Mouse (Mus musculus) yolk sac, embryonic 10.5 days (tissue): ENCODE measurements at regions not wholly inside any gene's neighbourhood (a gene's known extent, or its start where the extent isn't known, plus 50 kb on each side); places are given as distances from the start of the nearest gene placed in this dataset.

ENCODE experiments used
- DNase-seq: peaks from one replicate; pipeline ENCODE4 v3.0.0-alpha.2; 2017; ENCODE audit warnings: low spot score

DNA sequence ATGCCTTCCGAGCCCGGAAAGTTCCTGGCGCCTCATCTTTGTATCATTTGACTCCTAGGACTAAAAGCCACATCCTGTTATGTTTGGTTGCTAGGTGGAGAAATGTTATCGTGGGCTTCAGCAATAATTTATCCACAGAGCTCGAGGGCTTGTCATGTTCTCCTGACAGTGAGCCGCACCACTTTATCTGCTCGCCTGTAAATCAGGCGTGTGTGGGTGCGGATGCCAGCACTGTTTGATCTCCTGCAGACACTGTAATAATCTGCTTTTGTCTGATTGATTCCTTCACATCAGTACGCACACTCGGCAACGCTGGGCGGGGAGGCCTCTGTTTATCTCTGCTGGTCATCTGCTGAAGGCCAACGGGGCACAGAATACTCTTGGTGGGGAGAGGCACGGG is 178.5 kb upstream of the Zfp64 start:
- DNase-seq = peak; percentile 28

DNA sequence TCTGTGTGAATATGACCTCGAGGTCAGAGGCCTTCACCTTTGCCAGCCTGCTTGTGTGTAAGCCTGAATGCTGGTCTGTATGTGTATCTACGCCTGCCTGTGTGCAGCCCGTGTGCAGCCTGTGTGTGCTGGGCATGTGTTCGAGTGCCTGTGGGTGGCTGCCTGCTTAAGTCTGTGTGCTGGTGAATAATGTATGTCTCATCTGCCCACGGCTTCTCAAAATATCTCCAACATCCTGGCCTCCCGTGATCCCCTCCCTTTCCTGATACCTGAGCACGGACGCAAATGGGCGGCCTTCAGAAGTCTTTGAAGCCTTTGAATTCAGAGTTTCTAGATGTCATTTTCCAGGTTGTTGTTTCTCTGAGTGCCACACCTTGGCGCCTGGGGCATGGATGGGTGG is 170.1 kb upstream of the Zfp64 start:
- DNase-seq = no peak

DNA sequence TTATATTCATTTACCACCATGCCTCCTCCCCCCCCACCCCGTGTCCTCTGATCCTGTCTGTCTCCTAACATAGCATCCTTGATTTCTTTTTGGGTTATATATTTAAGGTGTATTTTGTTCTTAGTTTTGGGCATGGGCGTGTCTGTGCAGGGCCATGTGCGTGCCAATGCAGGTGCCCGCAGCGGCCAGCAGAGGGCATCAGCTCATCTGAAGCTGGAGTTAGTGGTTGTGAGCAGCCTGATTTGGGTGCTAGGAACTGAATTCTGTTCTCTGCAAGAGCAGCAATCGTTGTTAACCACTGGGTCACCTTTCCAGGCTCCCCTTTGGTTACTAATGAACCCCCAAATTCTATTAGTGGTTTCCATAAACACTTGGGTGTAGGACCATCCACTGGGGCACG is 167.5 kb upstream of the Zfp64 start:
- no peak for DNase-seq

DNA sequence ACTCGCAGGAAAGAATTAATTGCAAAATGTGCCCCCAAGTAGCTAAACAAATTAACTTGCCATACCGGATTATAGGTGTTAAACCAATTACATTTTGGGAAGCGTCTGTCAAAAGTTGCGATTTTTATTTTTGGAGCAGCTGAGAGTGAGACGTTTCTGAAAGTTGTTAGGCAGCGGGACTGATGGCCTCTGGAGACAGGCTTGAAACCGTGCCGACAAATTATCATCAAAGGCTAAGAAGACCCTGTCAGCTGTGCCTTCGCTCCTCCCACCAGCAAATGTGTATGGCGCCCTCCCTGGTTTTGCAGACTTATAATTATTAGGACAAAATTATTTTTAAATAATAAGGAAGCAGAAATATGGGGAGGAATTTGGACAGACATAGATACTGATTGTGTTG is 161.5 kb upstream of the Zfp64 start:
- no peak for DNase-seq

DNA sequence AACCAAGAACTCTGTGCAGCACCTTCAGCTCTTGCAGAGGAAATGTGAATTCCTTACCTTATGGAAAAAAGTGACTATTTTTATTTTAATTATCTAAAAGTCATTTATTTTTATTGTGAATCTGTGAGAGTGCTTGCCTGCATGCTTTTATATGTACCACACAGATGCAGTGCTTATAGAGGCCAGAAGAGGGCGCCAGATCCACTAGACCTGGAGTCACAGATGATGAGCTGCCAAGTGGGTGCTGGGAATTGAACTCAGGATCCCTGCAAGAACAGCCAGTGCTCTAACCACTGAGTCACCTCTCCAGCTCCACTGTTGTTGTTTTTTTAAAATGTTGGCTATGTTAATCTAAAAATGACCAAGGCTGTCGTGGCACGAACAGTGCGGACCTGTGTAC is 153.7 kb upstream of the Zfp64 start:
- DNase-seq = no peak

DNA sequence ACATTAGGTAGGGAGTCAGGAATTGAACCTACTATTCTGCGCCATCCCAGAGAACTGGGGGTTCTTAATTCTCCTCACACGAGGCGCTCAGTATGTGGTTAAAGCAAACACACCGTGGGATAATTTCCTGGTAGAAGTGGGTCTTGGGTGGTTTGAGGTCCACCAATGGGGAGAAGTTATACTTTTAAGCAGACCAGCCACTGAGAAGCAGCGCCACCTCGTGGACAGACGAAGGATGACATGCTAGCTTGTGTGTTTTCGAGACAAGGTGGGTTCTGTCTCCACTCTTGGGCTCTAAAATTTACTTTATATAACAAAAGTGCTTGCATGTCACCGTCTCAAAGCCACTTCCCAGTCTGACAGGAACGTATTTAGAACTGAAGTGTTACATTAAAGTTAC is 152.7 kb upstream of the Zfp64 start:
- peak; percentile 22 for DNase-seq

DNA sequence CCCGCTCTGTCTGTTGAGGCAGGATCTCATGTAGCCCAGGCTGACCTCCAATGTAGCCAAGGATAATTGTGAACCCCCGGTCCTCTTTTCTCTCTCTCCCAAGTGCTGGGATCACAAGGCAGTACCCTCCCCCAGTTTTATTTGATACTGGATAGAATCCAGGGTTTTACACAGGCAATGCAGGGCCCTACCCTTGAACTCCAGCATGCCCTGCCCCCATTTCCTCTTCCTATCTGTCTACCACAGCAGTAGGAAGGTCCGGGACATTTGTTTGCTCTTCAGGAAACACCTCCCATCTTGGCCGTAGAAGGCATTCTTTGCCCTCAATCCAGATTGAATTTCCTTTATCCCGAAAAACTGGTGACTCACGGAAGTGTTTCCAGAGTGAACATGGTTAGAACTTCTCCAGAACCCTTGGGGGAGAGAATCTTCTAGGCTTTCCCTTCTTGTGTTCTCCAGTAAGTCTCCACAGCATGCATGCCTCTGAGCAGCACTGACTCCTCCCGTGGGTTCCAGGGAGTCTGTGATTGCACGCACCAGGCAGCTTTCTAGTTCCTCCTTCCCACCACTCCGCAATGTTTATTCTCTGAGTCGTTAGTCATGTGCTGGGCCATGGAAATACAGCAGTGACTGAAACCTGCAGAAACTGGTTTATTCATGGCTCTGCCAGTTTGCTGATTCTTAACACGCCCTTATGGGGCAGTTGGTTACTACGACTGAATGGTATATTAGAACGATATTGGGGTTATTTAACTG is 146.3 kb upstream of the Zfp64 start:
- peak; percentile 32 for DNase-seq

DNA sequence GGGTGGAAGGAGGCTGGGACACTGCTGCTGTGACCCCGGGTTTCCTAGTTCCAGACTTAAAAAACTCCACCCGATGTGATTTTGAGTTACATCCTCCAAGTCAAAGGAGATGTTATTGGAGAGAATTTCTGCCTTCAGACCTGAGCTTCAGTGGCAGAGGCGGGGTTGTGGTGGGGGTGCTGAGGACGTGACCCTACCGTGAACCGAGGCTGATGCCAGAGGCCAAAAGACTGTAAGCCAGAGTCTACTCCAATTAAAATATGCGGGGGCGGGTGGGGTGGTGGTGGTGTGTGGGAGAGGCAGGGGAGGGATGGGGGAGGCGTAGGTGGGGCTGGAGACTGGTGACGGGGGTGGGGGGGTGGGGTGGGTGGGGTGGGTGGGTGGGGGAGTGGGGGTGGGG is 145.1 kb upstream of the Zfp64 start:
- no peak for DNase-seq

DNA sequence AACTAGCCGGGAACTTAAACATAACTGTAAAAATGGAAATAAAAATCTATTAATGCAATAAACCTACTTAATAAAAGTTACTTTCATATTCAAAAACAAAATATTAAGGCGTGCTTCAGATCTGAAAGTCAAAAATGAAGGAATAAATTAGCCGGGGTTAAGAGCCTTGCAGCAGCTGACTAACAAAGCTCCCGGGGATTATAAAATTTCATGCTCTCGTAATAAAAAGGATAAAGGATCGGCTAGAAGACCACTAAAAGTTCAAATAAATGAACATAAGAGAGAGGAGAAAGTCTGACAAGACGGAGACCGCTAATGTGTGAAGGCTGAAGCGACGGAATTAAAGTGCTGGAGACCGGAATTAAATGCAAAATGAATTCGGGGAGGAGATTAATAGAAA is 144.3 kb upstream of the Zfp64 start:
- DNase-seq = no peak

DNA sequence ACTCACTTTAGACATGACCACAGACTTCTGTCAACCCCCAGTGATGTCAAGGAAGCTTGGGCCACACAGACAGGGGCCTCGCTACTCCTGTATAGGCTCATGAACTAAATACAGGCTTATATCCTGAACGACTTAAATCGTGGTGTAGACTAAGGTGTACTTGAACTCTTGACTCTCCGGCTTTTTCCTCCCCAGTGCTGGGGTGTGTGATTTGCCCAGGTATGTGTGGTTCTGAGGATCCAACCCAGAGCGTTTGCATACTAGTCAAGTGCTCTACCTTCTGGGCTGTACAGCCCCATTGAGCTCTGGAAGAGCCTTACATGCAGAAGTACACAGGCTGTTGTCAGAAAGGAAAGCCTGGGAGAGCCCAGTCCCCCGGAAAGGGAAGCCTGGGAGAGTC is 143.2 kb upstream of the Zfp64 start:
- DNase-seq = no peak

DNA sequence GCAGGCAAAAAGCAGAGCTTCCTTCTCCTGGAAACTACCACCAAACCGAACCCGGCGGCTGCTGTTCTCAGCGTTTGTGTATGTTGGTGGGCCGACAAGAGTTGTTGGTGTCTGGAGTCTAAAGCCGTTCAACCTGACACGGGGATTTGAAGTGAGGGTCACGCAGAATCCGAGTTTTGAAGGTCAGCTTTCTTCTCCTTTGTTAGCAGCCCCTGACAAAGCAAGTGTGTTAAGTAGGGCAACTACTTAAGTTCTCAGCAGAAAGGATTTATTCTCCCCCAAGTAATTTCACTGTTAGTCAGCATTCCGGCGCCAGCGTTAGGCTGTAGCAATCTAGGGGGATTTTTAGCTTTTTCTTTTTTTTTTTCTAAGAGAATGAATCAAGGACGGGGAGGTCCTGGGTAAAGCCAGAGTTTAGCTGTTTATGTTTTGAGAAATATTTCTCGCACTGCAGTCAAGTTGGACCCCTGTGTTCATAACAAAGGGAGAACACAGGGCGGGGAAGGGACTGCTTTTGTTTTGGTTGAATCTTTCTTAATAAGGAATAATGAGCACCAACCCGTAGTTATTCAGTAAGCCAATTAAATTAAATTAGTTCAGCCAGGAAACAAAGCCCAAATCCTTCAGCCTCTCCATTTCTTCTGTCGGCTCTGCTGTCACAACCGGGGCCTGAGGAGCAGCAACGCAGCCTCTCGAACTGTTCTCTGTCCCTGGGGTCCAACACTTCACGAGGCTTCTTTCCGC is 138.8 kb upstream of the Zfp64 start:
- DNase-seq = no peak

DNA sequence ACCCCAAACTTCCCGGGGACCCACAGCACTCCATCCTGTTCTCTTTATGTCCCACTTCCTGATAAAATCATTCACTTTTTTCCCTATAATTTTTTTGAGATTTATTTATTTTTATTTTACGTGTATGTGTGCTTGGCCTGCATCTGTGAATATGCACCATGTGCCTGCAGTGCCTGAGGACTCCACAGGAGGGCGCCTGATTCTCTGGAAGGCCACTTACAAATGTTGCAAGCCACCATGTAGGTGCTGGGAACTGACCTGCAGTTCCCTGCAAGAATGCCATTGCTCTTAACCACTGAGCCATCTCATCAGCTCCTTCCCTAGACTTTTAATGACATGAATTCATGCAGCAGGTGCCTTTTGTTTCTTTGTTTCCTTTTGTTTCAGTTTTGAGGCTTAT is 134.9 kb upstream of the Zfp64 start:
- DNase-seq = no peak

DNA sequence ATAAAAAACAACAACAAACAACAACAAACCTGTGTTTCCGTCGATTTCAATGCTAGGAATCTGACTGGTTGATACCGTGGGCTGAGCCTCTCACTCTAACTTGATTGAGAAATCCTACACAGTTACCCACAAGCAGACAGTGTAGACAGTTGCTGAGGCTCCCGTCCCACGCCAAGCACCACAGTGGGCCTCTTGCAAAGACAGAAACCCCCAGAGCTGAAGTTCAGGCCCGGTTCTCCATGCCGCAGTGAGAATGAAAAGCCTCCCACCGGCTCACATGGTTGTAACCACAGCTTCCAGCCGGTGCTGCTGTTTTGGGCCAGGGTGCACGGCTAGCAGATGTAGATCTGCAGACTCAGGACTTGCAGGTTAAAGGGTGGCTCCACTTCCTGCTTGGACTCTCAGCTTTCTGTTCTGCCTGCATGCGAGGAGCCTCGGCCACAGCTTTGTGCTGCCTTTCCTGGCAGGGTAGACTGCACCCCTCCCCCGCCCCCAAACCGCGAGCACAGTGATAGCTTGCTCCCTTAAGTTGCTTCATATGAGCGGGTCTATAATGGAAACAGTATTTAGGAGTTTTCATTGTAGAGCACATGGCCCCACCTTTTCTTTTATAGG is 133.6 kb upstream of the Zfp64 start:
- DNase-seq = peak; percentile 34

DNA sequence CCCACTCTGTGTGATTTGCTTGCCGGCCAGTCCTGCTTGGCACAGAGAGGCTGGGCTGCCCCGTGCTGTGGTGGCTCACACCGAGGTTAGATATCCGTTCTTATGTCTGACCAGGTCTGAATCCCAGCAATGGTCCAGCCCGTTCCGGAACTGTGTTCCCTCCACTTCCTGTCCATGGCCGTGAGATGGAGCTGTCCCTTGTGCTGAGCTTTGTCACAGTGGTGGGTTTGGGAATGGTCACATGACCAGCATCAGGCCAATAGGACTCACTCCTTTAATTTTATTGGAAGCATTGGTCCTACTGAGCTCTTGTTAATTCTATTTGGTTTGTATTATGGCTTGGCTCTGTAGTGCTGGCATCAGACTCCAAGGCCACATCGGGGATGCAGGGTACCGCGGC is 132.9 kb upstream of the Zfp64 start:
- DNase-seq = no peak

DNA sequence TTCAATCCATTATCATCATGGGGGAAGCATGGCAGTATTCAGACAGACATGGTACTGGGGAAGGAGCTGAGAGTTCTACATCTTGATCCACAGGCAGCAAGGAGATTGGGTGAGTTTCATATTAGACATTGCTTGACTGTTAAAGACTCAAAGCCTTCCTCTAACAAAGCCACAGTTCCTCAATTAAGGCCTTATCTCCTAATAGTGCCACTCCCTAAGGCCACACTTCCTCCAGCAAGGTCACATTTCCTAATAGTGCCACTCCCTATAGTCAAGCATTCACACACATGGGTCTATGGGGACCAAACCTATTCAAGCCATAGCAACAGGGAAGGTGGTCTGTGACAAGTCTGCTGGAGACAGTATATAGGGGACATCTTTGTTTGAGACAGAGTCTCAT is 115.9 kb upstream of the Zfp64 start:
- no peak for DNase-seq

DNA sequence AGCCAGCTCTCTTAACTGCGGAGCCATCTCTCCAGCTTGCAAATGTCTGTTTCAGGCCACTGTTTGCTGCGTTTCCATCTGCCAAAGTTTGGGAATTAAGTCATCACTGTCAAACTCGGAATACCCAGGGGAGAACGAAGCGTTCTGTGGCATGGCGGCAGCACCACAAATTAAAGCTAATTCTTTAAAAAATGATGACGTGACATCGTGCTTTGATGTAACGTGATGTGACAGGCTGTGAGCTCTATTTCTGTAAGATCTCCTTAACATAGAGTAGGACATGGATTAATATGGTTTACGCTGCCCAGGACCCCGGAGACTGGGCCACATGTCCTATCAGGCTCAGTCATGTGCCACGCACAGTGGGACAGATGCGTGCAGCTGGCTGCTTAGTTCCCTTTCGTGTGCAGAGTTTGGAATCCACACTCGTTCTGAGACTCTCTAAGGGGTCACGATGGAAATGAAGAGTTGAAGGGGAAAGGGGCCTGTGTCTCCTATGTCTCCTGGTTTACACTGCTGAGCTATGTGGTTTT is 109.8 kb upstream of the Zfp64 start:
- no peak for DNase-seq

DNA sequence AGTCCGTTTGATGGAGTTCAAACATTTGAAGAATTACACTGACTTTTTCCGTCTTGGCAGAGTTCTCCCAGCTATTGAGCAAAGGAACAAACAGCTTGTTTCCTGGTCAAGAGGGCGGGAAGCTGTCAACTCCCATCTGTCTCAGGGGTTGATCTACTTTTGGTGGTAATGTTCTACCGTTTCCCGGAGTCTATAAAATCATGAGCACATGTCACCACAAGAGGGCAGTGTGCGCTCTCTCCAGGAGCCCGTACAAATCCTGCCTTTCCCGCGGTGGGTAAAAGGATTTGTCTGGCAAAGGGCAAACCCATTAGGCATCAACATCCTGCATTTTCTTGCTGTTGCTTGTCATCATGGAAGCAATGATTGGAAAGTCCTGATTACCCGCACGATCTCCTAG is 106.1 kb upstream of the Zfp64 start:
- peak; percentile 65 for DNase-seq

DNA sequence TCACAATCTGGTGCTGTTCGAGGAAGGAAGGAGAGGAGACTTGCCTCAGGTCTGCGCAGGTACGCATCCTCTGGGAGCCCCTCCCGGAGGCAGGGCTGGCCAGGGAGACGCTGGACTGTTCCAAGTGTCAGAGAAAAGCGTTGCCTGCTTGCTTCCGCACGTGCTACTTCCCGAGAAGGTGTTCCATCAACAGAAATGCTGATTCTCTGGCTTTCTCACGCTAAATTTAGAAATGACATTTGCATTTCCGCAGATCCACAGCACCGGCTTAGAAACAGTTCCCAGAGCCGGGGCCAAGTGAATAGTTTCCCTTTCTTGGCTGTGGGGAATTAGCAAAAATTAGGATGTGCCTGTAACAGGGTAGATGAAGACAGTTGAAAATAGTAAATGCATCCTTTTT is 105.1 kb upstream of the Zfp64 start:
- no peak for DNase-seq

DNA sequence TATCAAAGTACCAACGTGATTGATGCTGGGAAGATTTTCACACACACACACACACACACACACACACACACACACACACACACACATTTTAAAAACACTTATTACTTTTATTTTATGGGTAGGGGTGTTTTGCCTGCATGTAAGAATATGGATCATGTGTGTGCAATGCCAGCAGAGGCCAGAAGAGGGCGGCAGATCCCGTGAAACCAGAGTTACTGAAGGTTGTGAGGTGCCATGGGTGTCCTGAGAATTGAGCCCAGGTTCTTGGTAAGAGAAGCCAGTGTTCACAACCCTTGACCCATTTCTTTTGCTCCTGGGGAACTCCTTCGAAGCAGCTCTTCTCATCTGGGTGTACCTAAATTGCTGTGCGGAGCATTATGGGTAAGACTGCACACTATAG is 102.4 kb upstream of the Zfp64 start:
- no peak for DNase-seq

DNA sequence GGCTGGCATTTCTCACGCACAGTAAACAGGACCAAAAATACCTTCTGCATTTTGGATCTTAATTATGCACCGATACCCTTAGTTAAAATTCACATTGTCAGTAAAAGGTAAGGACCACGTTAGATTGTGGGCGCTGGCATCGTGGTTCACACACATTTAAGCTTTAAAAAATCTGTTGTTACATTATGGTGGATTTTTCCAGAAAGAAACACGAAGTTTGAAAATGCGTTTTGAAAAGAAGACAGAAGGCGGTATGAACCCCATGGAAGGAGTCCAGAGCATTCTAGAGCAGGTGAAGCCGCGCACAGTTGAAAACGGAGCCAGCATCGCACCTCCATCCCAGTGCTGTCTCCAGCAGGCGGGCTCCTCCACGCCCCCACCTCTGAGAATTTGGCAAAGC is 94.6 kb upstream of the Zfp64 start:
- no peak for DNase-seq

DNA sequence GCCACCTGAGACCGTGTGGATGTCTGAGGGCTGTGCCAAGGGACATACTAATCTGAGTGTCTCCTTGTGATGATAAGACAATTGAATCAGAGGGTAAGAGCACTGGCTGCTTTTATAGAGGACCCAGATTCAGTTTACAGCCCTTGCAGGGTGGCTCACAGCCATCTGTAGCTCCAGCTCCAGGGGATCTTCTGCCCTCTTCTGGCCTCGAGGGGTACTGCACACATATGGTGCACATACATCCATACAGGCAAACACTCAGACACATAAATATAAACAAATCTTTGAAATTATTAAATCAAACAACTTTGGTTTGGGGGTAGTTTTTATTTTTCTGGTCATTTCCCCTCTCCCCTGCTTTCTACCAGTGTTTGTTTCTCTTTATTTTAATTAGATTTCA is 86.4 kb upstream of the Zfp64 start:
- no peak for DNase-seq

DNA sequence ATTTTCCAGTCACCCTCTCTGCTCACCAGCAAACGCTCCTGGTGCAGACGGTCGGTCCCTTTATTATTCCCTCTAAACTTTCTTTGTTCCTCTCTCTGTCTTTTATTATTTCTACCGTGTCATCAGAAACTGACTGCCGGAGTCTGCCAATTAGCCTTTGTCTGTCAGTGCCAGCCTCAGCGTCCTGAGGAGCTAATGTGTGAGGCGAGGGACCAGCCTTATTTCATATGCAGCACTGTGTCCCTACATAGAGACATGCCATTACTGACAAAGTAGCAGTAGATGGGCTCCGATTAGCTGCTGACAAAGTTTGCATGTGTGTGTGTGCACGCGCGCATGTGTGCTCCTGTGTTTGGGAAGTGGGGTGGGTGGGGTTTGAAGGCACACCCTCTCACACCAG is 82.6 kb upstream of the Zfp64 start:
- no peak for DNase-seq

DNA sequence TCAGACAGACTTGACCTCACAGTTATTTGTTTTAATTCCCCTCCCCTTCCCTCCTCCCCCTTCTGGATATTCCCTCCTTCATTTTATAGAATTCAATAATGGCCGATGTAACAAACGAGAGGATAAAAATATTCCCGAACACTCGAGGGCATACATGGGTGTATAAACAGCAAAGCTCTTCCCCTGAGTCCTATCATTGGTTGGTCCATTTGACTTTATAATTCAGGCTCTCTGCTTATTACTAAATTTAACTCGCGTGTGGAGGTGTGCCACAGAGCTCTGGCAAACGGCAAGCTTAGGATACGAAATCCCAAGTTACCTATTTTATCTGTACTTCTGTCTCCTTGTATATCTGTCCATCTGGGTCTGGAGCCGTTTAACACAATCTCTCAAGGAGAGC is 82.1 kb upstream of the Zfp64 start:
- DNase-seq = no peak
